Mouse (Mus musculus): ENCODE measurements around the gene Stat3. TPM values are rescaled to one million over a fixed set of nuclear protein-coding genes. Genes with fewer than 3 reads are reported as not detected.

Gene Stat3
- polyA plus RNA-seq, 1 experiment from 2014 or later = 50.6 TPM

DNA sequence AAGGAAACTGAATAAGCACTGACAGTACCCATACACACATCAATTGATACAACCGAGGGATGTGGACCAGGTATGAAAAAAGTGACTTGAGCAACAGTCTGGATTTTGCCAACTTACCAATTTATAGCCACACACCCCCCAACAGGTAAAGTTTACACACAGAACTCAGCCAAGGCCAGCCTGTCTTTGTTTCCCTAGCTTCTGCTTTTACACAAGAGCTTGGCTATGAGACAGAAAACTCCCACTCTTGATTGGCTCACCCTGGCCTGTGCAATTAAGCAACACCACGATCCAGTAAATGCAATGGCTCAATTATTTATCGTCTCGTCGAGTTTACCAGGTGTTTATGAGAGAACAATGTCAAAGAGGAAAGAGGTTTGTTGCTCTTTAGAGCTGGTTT is 1.2 kb downstream of the Stat3 start:
- peak overlapping the region; percentile 59 for H3K4me3 ChIP-seq (replicated peaks; ENCODE audit: low read length)
- H3K4me1 ChIP-seq (replicated peaks; ENCODE audit: control insufficient read depth, insufficient read depth, low read length) = peaks cover 20% of the 10 kb centered on the region
- no peaks in the 10 kb centered on the region for H3K36me3 ChIP-seq (replicated peaks; ENCODE audit: control insufficient read depth, insufficient read depth)
- peak overlapping the region; percentile 56 for H3K4me2 ChIP-seq (replicated peaks)
- H3K27me3 ChIP-seq (ENCODE audit: control insufficient read depth, insufficient read depth, low read length) = no peaks in the 10 kb centered on the region
- DNase-seq (ENCODE audit: low spot score) = peak; percentile 34
- H3K9ac ChIP-seq = peak overlapping the region; percentile 69; the same call in 1 of the 2 replicates
- WGBS = 23% methylated on average over 5 of the region's 5 CpGs
- no peaks in the 10 kb centered on the region for H3K9me3 ChIP-seq (ENCODE audit: control insufficient read depth, low read length)
- no peak overlapping the region for H3K27ac ChIP-seq
- ATAC-seq (ENCODE audit: low FRiP score) = no peak

DNA sequence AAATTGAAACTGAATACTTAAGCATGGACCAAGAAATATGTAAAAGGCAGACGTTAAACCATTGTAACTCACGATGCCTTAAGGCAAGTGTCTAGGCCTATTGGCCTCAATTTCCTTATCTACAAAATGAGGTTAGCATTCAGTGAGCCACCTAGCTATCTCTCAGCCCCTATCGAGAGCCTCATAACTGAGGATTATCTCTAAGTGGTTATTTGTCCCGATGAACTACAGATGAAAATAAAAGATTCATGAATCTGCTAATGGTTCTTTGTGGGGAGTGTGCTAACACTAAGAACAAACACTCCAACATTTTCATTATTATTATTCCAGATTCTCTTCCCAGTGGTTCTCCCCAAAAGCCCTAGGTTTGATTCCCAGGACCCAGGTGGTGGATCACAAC is 2.0 kb downstream of the Stat3 start:
- 78% methylated on average over 4 of the region's 4 CpGs for WGBS
- Histone ChIP-seq H3K27me3 (ENCODE audit: control insufficient read depth, insufficient read depth, low read length) (no peaks in the 10 kb centered on the region), H3K4me3 (replicated peaks; ENCODE audit: low read length) (peak overlapping the region; percentile 59; the same call in 1 of the 2 replicates), H3K27ac (no peak overlapping the region), H3K4me2 (replicated peaks) (peak overlapping the region; percentile 56), H3K4me1 (replicated peaks; ENCODE audit: control insufficient read depth, insufficient read depth, low read length) (peaks cover 20% of the 10 kb centered on the region), H3K36me3 (replicated peaks; ENCODE audit: control insufficient read depth, insufficient read depth) (no peaks in the 10 kb centered on the region), H3K9me3 (ENCODE audit: control insufficient read depth, low read length) (no peaks in the 10 kb centered on the region), H3K9ac (peak overlapping the region; percentile 0; the same call in 1 of the 2 replicates)
- no peak for ATAC-seq (ENCODE audit: low FRiP score)
- DNase-seq (ENCODE audit: low spot score) = no peak

DNA sequence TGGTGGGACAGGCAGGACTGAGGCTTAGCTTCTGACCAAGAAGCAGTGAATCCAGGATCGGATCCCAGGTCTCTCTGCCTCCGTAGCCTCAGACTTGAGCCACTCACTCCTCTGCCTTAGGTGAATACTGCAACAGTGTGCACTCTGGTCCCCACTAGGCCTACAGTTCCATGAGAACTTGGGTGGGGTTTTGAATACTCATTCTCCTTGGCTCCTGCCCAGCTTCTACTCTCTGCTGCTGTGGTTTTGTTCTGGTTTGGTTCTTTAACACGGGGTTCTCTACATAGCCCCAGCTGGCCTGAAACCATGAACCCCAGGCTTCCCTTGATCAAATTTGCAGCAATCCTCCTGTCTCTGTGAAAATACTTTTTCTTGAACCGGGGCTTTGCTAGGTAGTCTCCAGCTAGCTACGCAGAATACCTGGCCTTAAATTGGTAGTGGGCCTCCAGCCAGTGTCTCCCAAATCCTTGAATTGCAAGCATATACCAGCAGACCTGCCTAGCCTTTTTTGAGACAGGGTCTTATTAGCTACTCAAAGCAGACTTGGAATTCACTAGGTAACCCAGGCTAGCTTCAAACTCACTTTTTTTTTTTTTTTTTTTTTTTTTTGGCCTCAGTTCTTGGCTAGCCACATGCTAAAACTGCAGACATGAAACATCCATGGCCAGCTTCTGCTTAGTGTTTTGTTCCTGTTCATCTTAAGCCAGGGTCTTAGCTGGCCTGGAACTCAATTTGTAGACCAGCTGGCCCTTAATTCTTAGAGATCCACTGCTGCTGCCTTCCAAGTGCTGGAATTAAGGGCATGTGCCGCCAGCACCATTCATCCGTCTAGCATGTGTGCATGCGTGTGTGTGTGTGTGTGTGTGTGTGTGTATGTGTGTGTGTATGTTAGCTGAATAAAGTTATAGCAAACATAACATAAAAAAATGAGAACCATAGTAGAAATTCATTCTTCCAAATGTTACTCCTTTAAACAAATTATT is 3.7 kb downstream of the Stat3 start:
- no peaks in the 10 kb centered on the region for H3K9me3 ChIP-seq (ENCODE audit: control insufficient read depth, low read length)
- no peak overlapping the region for H3K4me2 ChIP-seq (replicated peaks)
- no peak overlapping the region for H3K4me3 ChIP-seq (replicated peaks; ENCODE audit: low read length)
- 82% methylated on average over 8 of the region's 8 CpGs for WGBS
- H3K27me3 ChIP-seq (ENCODE audit: control insufficient read depth, insufficient read depth, low read length) = no peaks in the 10 kb centered on the region
- no peak overlapping the region for H3K27ac ChIP-seq
- H3K4me1 ChIP-seq (replicated peaks; ENCODE audit: control insufficient read depth, insufficient read depth, low read length) = peaks cover 20% of the 10 kb centered on the region
- DNase-seq (ENCODE audit: low spot score) = no peak
- ATAC-seq (ENCODE audit: low FRiP score) = no peak
- no peak overlapping the region for H3K9ac ChIP-seq
- no peaks in the 10 kb centered on the region; the same call in 1 of the 2 replicates for H3K36me3 ChIP-seq (replicated peaks; ENCODE audit: control insufficient read depth, insufficient read depth)

DNA sequence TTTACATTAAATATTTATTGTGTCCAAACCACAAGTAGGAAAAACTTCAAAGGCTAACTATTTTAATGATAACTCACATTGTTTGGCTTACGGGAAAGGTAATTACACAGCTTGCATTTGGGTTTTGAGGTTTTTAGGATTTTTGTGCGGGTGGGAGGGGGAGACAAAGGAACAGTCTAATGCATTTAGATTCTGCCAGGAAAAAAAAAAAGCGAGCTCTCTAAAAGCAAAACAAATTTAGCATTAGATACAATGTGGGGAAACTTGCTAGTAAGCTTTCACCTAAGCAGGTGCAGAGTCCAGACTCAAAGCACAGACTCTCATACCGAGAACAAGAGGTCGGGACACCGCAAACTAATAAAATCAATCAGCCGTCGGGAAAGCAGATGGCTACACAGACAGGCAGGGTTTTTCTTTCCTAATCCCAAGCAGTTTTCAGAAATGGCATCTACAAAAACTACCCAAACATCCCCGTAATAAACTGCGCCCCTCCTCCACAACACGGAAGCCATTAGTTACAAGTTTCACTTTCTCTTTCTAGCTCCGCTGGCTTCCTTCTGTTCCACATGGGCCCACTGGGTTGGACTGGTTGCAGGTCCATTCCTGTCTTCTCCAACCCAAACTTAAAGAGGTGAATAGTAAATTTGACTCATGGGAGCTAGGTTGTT is 8.0 kb downstream of the Stat3 start:
- WGBS = 74% methylated on average over 12 of the region's 12 CpGs
- H3K4me3 ChIP-seq (replicated peaks; ENCODE audit: low read length) = no peak overlapping the region

DNA sequence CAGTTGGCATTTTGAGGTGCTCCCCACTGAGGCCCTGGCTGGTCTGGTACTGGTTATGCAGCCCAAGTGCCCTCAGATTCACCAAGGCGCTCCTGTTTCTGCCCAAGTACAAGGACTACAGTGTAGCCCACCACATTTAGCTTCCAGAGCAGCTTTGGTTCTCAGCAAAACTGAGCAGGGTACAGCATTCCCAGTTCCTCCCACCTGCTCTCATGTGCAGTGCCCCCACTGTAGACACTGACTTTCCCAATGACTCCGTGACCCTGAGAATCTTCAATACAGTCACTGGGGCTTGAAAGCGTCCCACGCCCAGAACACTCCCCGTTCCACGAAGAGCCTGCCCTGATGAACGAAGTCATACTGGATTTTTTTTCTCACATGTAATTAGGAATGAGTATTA is 8.7 kb downstream of the Stat3 start:
- Histone ChIP-seq H3K4me3 (replicated peaks; ENCODE audit: low read length) (no peak overlapping the region), H3K4me1 (replicated peaks; ENCODE audit: control insufficient read depth, insufficient read depth, low read length) (no peaks in the 10 kb centered on the region), H3K9ac (no peak overlapping the region), H3K4me2 (replicated peaks) (no peak overlapping the region), H3K27me3 (ENCODE audit: control insufficient read depth, insufficient read depth, low read length) (no peaks in the 10 kb centered on the region), H3K36me3 (replicated peaks; ENCODE audit: control insufficient read depth, insufficient read depth) (no peaks in the 10 kb centered on the region; the same call in 1 of the 2 replicates), H3K9me3 (ENCODE audit: control insufficient read depth, low read length) (no peaks in the 10 kb centered on the region), H3K27ac (no peak overlapping the region)
- WGBS = 84% methylated on average over 7 of the region's 7 CpGs
- no peak for ATAC-seq (ENCODE audit: low FRiP score)
- no peak for DNase-seq (ENCODE audit: low spot score)

More for the DNA sequence above, 8.0 kb downstream of the Stat3 start:
- H3K9ac ChIP-seq = no peak overlapping the region
- H3K4me2 ChIP-seq (replicated peaks) = no peak overlapping the region
- no peaks in the 10 kb centered on the region; the same call in 1 of the 2 replicates for H3K36me3 ChIP-seq (replicated peaks; ENCODE audit: control insufficient read depth, insufficient read depth)
- ATAC-seq (ENCODE audit: low FRiP score) (no peak), DNase-seq (ENCODE audit: low spot score) (no peak)
- H3K4me1 ChIP-seq (replicated peaks; ENCODE audit: control insufficient read depth, insufficient read depth, low read length) = no peaks in the 10 kb centered on the region
- no peak overlapping the region for H3K27ac ChIP-seq
- H3K9me3 ChIP-seq (ENCODE audit: control insufficient read depth, low read length) = no peaks in the 10 kb centered on the region
- no peaks in the 10 kb centered on the region for H3K27me3 ChIP-seq (ENCODE audit: control insufficient read depth, insufficient read depth, low read length)

DNA sequence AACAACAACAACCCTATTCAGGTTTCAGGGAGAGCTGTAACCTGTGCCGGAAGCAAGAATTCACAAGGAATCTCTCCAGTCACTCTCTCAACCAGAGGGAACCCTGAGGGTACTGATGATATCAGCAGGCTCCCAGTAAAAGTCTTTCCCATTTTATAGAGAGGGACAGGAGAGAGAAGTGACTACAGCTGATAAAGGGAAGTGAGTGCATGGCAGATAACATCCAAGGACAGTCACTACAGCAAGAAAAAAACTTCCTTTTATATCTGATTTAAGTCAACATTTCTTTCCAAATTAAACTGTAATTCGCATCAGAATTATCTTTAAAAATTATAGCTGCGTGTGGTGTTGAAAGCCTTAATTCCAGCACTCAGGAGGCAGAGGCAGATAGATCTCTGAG is 12.0 kb downstream of the Stat3 start:
- no peak overlapping the region for H3K4me3 ChIP-seq (replicated peaks; ENCODE audit: low read length)
- H3K4me2 ChIP-seq (replicated peaks) = no peak overlapping the region
- H3K4me1 ChIP-seq (replicated peaks; ENCODE audit: control insufficient read depth, insufficient read depth, low read length) = no peaks in the 10 kb centered on the region
- no peak overlapping the region for H3K27ac ChIP-seq
- no peak for DNase-seq (ENCODE audit: low spot score)
- H3K9ac ChIP-seq = no peak overlapping the region
- no peaks in the 10 kb centered on the region; the same call in 1 of the 2 replicates for H3K36me3 ChIP-seq (replicated peaks; ENCODE audit: control insufficient read depth, insufficient read depth)
- no peaks in the 10 kb centered on the region for H3K9me3 ChIP-seq (ENCODE audit: control insufficient read depth, low read length)
- H3K27me3 ChIP-seq (ENCODE audit: control insufficient read depth, insufficient read depth, low read length) = no peaks in the 10 kb centered on the region
- ATAC-seq (ENCODE audit: low FRiP score) = no peak
- 93% methylated on average over 3 of the region's 3 CpGs for WGBS

DNA sequence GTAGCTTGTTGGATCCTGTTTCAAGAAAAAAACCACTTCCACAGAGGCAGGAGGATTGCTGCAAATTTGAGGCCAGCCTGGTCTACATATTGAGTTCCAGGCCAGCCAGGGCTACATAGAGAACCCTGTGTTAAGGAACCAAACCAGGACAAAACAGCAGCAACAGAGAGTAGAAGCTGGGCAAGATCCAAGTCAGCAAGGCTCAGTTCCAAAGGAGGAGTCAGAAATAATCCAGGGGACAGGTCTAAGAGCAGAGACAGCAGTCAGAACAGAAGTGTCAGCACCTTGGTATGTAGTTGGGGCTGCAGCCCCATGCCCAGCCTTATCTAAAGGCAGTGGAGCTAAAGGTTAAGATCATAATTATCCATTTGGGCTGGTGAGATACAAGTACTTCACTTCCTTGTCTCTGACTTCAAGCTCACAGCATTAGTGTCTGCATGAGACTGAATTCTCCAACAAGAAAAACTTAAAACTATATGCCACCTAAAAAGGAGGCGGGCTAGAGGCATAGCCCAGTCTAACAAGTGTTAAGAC is 14.9 kb downstream of the Stat3 start:
- H3K9ac ChIP-seq = no peak overlapping the region
- no peak overlapping the region for H3K4me2 ChIP-seq (replicated peaks)
- WGBS = 92% methylated on average over 1 of the region's 1 CpGs
- H3K27me3 ChIP-seq (ENCODE audit: control insufficient read depth, insufficient read depth, low read length) = no peaks in the 10 kb centered on the region
- H3K36me3 ChIP-seq (replicated peaks; ENCODE audit: control insufficient read depth, insufficient read depth) = no peaks in the 10 kb centered on the region
- DNase-seq (ENCODE audit: low spot score) (no peak), ATAC-seq (ENCODE audit: low FRiP score) (no peak)
- no peaks in the 10 kb centered on the region for H3K4me1 ChIP-seq (replicated peaks; ENCODE audit: control insufficient read depth, insufficient read depth, low read length)
- H3K27ac ChIP-seq = no peak overlapping the region
- no peaks in the 10 kb centered on the region for H3K9me3 ChIP-seq (ENCODE audit: control insufficient read depth, low read length)
- H3K4me3 ChIP-seq (replicated peaks; ENCODE audit: low read length) = no peak overlapping the region

DNA sequence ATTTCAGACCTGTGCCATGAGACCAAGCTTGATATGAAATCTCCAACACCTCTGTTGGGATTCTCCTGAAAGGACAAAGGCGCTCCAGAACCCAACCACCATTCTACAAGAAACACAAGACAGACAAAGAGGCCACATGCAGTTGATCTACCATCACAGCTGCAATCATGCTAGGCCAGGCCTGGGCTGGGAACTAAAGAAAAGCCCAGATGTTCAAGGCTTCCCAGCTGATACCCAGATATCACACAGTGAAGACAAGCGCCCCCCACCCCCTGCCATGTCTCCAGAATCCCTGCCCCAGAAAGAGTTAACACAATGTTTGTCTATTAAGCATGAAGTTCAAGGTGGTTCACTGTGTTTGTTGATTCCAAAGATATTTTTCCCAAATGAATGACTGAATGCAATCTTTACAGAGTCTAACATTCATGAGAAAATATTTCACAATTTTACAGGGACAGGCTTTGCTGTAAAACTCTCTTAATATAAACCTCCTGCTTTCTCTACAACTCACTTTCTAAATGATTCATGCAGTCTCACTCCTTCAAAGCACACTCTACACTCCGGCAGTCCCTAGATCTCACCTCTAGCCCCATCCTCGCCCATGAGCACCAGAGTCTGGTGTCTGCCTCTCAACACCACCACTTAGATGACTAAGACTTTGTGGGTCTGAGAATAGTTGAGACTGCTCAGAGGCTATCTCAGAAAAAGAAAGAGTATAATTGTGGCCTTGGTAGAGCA is 18.3 kb downstream of the Stat3 start:
- no peaks in the 10 kb centered on the region for H3K9me3 ChIP-seq (ENCODE audit: control insufficient read depth, low read length)
- no peaks in the 10 kb centered on the region for H3K4me1 ChIP-seq (replicated peaks; ENCODE audit: control insufficient read depth, insufficient read depth, low read length)
- H3K4me3 ChIP-seq (replicated peaks; ENCODE audit: low read length) = no peak overlapping the region
- DNase-seq (ENCODE audit: low spot score) (no peak), ATAC-seq (ENCODE audit: low FRiP score) (no peak)
- no peaks in the 10 kb centered on the region for H3K27me3 ChIP-seq (ENCODE audit: control insufficient read depth, insufficient read depth, low read length)
- no peak overlapping the region for H3K9ac ChIP-seq
- H3K27ac ChIP-seq = no peak overlapping the region
- WGBS = 95% methylated on average over 4 of the region's 4 CpGs
- H3K36me3 ChIP-seq (replicated peaks; ENCODE audit: control insufficient read depth, insufficient read depth) = no peaks in the 10 kb centered on the region
- H3K4me2 ChIP-seq (replicated peaks) = no peak overlapping the region

Data from hindbrain, embryonic 14.5 days (tissue).